Mouse (Mus musculus): ENCODE data around the gene Slc38a11. TPM values are rescaled to one million over a fixed set of nuclear protein-coding genes. Genes with fewer than 3 reads are reported as not detected.
A peak's percentile ranks its signal among the peaks of the same experiment; 100 is the strongest.

Slc38a11 gene
- polyA plus RNA-seq, 1 experiment, result 0.05 TPM

GRCm38 (mm10) chr2:65334091-65334490 lies 29.7 kb downstream of the Slc38a11 start:
- Histone ChIP-seq H3K4me3 (ENCODE audit: extremely low read depth, insufficient read depth, insufficient read length) (no peak overlapping the region), H3K4me1 (ENCODE audit: control insufficient read depth, insufficient read depth, insufficient read length) (peaks cover 10% of the 10 kb centered on the region), H3K27me3 (ENCODE audit: control insufficient read depth, insufficient read depth, low read length) (no peaks in the 10 kb centered on the region), H3K27ac (ENCODE audit: insufficient read depth, low read length) (no peak overlapping the region), H3K36me3 (ENCODE audit: control insufficient read depth, insufficient read depth, low read length) (no peaks in the 10 kb centered on the region)
- no peak for DNase-seq (ENCODE audit: low read depth in 1 of 2, low spot score in 2 of 2)
- no peak for TF ChIP-seq CTCF (IDR thresholded peaks at IDR 0.05; ENCODE audit: extremely low read depth, insufficient read depth, insufficient read length, insufficient replicate concordance)
- no peak for TF ChIP-seq POLR2A (IDR thresholded peaks at IDR 0.05; ENCODE audit: low read depth, low read length)
- 81% methylated on average over 9 of the region's 9 CpGs for WGBS

- H3K4me1 ChIP-seq (ENCODE audit: control insufficient read depth, insufficient read depth, insufficient read length), result peaks cover under 1% of the 10 kb centered on the region; the same call in 1 of the 2 replicates
- no peak overlapping the region for H3K4me3 ChIP-seq (ENCODE audit: extremely low read depth, insufficient read depth, insufficient read length)
- H3K36me3 ChIP-seq (ENCODE audit: control insufficient read depth, insufficient read depth, low read length), result no peaks in the 10 kb centered on the region
- peak; percentile 49 to 67 for DNase-seq (ENCODE audit: low read depth in 1 of 2, low spot score in 2 of 2)
- TF ChIP-seq CTCF (IDR thresholded peaks at IDR 0.05; ENCODE audit: extremely low read depth, insufficient read depth, insufficient read length, insufficient replicate concordance) (peak; percentile 60; the same call in 1 of the 2 replicates), POLR2A (IDR thresholded peaks at IDR 0.05; ENCODE audit: low read depth, low read length) (no peak)
- WGBS, result 91% methylated on average over 2 of the region's 2 CpGs
- H3K27me3 ChIP-seq (ENCODE audit: control insufficient read depth, insufficient read depth, low read length), result no peaks in the 10 kb centered on the region
- no peak overlapping the region for H3K27ac ChIP-seq (ENCODE audit: insufficient read depth, low read length)
These were observed 32.5 kb downstream of the Slc38a11 start for GRCm38 (mm10) chr2:65331321-65331720.

- H3K4me3 ChIP-seq (ENCODE audit: extremely low read depth, insufficient read depth, insufficient read length), result no peak overlapping the region
- H3K27ac ChIP-seq (ENCODE audit: insufficient read depth, low read length), result no peak overlapping the region
- TF ChIP-seq POLR2A (IDR thresholded peaks at IDR 0.05; ENCODE audit: low read depth, low read length) (no peak), CTCF (IDR thresholded peaks at IDR 0.05; ENCODE audit: extremely low read depth, insufficient read depth, insufficient read length, insufficient replicate concordance) (no peak)
- no peaks in the 10 kb centered on the region for H3K36me3 ChIP-seq (ENCODE audit: control insufficient read depth, insufficient read depth, low read length)
- H3K27me3 ChIP-seq (ENCODE audit: control insufficient read depth, insufficient read depth, low read length), result no peaks in the 10 kb centered on the region
- no peak for DNase-seq (ENCODE audit: low read depth in 1 of 2, low spot score in 2 of 2)
- H3K4me1 ChIP-seq (ENCODE audit: control insufficient read depth, insufficient read depth, insufficient read length), result no peaks in the 10 kb centered on the region
- 81% methylated on average over 6 of the region's 6 CpGs for WGBS
These were observed 41.7 kb downstream of the Slc38a11 start for GRCm38 (mm10) chr2:65321998-65322754.

GRCm38 (mm10) chr2:65320975-65321374 lies 42.9 kb downstream of the Slc38a11 start:
- H3K4me1 ChIP-seq (ENCODE audit: control insufficient read depth, insufficient read depth, insufficient read length), result no peaks in the 10 kb centered on the region
- 42% methylated on average over 2 of the region's 2 CpGs for WGBS
- TF ChIP-seq POLR2A (IDR thresholded peaks at IDR 0.05; ENCODE audit: low read depth, low read length) (no peak), CTCF (IDR thresholded peaks at IDR 0.05; ENCODE audit: extremely low read depth, insufficient read depth, insufficient read length, insufficient replicate concordance) (no peak)
- no peak for DNase-seq (ENCODE audit: low read depth in 1 of 2, low spot score in 2 of 2)
- no peaks in the 10 kb centered on the region for H3K36me3 ChIP-seq (ENCODE audit: control insufficient read depth, insufficient read depth, low read length)
- H3K27ac ChIP-seq (ENCODE audit: insufficient read depth, low read length), result no peak overlapping the region
- H3K27me3 ChIP-seq (ENCODE audit: control insufficient read depth, insufficient read depth, low read length), result no peaks in the 10 kb centered on the region
- no peak overlapping the region for H3K4me3 ChIP-seq (ENCODE audit: extremely low read depth, insufficient read depth, insufficient read length)

- Histone ChIP-seq H3K4me3 (ENCODE audit: extremely low read depth, insufficient read depth, insufficient read length) (no peak overlapping the region), H3K27me3 (ENCODE audit: control insufficient read depth, insufficient read depth, low read length) (no peaks in the 10 kb centered on the region; the same call in 1 of the 2 replicates), H3K36me3 (ENCODE audit: control insufficient read depth, insufficient read depth, low read length) (no peaks in the 10 kb centered on the region), H3K4me1 (ENCODE audit: control insufficient read depth, insufficient read depth, insufficient read length) (no peaks in the 10 kb centered on the region), H3K27ac (ENCODE audit: insufficient read depth, low read length) (no peak overlapping the region)
- 87% methylated on average over 12 of the region's 12 CpGs for WGBS
- no peak for DNase-seq (ENCODE audit: low read depth in 1 of 2, low spot score in 2 of 2)
- TF ChIP-seq POLR2A (IDR thresholded peaks at IDR 0.05; ENCODE audit: low read depth, low read length) (no peak), CTCF (IDR thresholded peaks at IDR 0.05; ENCODE audit: extremely low read depth, insufficient read depth, insufficient read length, insufficient replicate concordance) (no peak)
These were observed 47.1 kb downstream of the Slc38a11 start for GRCm38 (mm10) chr2:65316721-65317120.

GRCm38 (mm10) chr2:65311250-65311649 lies 52.6 kb downstream of the Slc38a11 start:
- no peak for TF ChIP-seq CTCF (IDR thresholded peaks at IDR 0.05; ENCODE audit: extremely low read depth, insufficient read depth, insufficient read length, insufficient replicate concordance)
- TF ChIP-seq POLR2A (IDR thresholded peaks at IDR 0.05; ENCODE audit: low read depth, low read length), result no peak
- H3K27ac ChIP-seq (ENCODE audit: insufficient read depth, low read length), result no peak overlapping the region
- whole genome bisulfite sequencing, result 96% methylated on average over 3 of the region's 3 CpGs
- H3K27me3 ChIP-seq (ENCODE audit: control insufficient read depth, insufficient read depth, low read length), result no peaks in the 10 kb centered on the region; the same call in 1 of the 2 replicates
- no peaks in the 10 kb centered on the region for H3K4me1 ChIP-seq (ENCODE audit: control insufficient read depth, insufficient read depth, insufficient read length)
- no peak overlapping the region for H3K4me3 ChIP-seq (ENCODE audit: extremely low read depth, insufficient read depth, insufficient read length)
- no peaks in the 10 kb centered on the region for H3K36me3 ChIP-seq (ENCODE audit: control insufficient read depth, insufficient read depth, low read length)
- DNase-seq (ENCODE audit: low read depth in 1 of 2, low spot score in 2 of 2), result no peak

- WGBS, result 93% methylated on average over 2 of the region's 2 CpGs
- Histone ChIP-seq H3K27me3 (ENCODE audit: control insufficient read depth, insufficient read depth, low read length) (no peaks in the 10 kb centered on the region), H3K27ac (ENCODE audit: insufficient read depth, low read length) (no peak overlapping the region), H3K36me3 (ENCODE audit: control insufficient read depth, insufficient read depth, low read length) (no peaks in the 10 kb centered on the region), H3K4me3 (ENCODE audit: extremely low read depth, insufficient read depth, insufficient read length) (no peak overlapping the region), H3K4me1 (ENCODE audit: control insufficient read depth, insufficient read depth, insufficient read length) (no peaks in the 10 kb centered on the region)
- TF ChIP-seq POLR2A (IDR thresholded peaks at IDR 0.05; ENCODE audit: low read depth, low read length) (no peak), CTCF (IDR thresholded peaks at IDR 0.05; ENCODE audit: extremely low read depth, insufficient read depth, insufficient read length, insufficient replicate concordance) (no peak)
- DNase-seq (ENCODE audit: low read depth in 1 of 2, low spot score in 2 of 2), result no peak
These were observed 67.3 kb downstream of the Slc38a11 start for GRCm38 (mm10) chr2:65296541-65296940.

Measured in spleen, adult 2 months (tissue).